Mouse (Mus musculus): ENCODE results near the gene Cdh11.

The Cdh11 gene

DNA sequence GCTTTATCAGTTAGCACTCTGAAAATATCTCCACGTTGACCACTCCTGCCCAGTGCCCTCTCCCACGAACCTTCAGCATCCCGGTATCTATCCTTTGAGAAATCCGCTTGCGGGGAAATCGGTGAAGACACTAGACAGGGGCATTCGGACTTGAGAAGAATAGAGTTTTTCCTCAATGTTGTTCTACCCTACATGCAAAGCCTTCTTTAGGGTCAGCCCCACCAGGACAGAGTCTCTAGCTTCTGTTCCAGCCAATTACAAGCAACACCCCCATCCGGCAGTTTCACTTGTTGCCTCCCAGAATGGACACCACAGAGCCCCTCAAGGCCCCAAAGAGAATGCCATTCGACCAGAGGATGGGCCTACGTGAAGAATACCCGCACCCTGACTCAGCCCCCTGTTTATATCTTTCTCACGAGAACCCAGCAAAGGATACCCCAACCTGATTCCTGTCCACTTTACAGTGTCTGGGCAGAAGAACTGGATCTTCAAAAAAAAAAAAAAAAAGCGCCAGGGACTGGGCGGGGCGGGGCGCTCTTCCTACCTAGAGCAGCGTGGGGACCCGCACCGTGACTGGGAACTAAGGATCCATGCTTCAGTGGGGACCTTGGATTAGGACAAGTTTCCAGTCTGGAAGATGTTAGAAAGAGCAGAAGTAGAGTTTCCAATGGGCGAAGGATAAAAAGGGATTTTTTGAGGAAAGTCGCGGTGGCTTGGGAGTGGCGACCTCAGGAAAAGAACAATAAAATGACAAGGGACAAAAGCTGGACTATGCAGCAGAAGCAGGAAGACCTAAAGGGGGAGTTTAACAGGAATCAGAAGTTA lies at the start of gene Cdh11:
TSS of gene Cdh11 (minus strand) at position 51 of the 825 bp plus-strand sequence.
- peak; percentile 15 for DNase-seq

DNA sequence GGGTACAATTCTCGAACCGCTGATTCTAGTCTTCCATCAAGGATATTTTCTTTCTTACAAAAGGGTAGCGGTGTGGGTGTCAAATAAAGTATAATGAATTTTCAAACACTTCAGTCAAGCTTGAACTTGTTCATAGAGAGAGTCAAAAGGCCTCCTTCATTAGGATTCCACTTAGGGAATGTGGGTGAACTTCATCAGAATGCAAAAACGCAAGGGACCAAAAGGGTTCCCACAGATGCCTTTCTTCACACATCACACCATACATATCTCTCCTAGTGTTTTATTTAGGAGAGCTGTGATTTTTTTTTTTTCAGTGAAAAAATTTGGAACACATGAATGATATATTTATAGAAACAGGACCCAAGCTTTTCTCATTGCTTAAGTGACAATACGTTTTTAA lies 28.5 kb upstream of the Cdh11 start:
- no peak for DNase-seq

DNA sequence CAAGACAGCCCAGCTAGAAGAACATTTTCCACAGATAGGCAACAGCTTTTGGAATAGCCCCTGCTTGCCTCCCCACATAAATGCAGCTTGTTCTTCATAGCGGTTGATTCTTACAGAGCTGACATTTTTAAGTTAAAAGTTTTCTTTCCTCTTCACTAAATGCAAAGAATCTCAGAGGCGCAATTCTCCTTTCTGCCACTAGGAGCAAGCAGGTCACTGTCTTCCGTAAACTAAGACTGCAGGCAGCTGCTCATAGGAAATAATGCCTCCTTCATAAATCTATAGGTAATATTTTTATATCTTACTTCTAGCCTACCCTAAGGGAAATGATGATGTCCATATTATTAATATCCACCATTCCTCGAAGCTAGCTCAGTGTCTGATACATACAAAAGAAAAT lies 4.9 kb upstream of the Cdh11 start:
- DNase-seq, result peak; percentile 52

DNA sequence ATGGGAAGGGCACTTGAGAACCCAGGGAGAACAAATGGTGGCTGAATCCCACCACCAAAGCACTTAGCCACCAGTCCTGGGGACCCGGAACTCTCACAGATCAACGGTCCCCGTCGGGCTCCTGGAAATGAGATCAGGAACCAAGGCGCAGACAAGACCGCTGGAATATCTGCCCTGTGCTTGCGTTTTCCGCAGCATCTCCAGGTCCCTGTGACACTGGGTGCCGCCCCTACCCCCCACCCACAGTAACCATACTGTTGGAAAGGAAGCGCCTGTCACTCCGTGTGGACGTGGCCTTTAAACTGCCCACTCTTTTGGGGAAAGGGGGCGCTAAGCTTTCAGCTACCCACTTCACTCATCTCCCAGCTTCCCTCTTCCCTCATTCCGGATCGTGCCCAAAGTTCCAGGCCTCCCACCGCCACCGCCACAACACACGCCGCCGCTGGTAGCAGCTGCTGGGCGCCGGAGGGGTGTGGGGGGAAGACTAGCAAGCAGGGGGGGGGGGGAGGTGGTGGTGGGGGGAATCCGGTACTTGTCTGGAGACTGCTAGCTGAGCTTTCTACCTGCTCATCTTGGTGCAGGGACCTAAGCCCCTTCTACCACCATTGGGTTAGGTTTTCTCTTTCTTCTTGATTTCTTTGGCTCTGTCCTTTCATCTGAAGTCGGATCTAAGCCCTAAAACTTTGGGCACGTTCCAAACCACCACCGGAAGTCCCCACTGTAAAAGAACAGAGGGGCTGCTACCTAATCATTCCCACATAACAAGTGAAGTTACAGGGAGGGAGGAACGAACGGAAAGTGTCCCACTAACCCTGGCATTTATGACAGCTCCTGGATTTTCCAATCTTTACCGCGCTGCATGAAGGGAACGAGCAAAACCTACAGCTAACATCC lies 1.3 kb upstream of the Cdh11 start:
- DNase-seq, result peak; percentile 54

DNA sequence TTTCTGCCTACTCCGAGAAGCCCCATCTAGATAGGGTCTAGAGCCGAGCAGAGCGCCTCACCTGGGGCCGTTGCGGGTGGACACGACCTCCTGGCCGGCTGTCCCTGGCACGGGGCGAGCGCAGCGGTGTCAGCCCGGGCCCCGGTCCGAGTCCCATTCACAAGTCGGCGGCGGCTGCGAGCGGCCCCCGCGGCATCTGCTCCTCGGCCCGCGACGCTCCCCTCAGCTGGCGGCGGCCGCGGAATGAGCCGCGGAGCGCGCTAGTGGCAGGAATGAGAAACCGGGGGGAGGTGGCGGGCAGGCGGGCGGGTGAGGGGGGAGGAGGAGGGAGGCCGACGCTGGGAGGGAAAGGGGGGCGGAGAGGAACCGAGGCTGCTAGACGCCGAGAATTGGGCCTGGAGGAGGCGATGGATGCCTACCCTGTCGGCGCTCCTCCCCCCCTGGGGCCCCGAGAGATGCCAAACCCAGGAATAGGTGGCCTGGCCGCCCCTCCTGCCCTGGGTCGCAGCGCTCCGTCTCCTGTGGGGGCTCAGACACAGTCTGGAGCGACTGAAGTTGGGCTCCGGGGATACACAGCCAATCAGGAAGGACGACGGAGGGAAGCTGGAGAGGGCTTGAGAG lies 497 bp downstream of the Cdh11 start:
- peak; percentile 85 for DNase-seq

DNA sequence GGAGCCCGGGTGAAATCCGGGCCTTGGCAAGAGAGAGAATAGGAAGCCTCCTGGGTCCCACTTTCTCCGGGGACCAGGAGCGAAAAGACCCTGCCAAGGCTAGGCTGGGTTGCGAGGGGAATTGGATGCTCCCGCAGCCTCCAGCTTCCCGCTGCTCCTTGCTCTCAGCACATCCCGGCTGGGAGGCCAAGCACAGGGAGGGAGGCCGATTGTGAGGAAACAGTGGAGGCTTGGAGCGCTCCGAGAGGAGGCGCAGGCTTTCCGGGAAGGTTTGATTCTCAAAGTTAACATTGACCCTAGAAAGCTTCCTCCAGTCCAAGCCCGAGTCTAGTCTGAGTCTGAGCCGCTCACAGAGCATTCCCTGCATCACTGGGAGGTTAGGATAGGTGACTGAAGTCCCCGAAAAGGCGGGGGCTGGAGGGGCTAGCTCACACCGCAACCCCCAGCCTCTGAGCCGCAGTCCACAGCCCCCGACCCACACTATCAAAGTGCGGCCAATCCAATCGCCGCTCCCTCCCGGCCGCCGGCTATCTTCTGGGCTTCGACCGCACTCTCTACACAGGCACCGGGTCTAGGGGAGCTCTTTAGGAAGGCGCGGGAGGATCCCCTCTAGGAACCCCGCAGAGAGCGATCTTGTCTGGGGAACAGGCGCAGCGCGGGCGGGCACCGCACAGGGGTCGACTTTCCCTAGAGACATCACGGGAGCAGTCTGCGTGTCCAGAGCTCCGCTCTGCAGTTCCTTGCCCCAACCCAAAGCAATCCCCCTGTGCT lies 1.4 kb downstream of the Cdh11 start:
- peak; percentile 42 for DNase-seq

DNA sequence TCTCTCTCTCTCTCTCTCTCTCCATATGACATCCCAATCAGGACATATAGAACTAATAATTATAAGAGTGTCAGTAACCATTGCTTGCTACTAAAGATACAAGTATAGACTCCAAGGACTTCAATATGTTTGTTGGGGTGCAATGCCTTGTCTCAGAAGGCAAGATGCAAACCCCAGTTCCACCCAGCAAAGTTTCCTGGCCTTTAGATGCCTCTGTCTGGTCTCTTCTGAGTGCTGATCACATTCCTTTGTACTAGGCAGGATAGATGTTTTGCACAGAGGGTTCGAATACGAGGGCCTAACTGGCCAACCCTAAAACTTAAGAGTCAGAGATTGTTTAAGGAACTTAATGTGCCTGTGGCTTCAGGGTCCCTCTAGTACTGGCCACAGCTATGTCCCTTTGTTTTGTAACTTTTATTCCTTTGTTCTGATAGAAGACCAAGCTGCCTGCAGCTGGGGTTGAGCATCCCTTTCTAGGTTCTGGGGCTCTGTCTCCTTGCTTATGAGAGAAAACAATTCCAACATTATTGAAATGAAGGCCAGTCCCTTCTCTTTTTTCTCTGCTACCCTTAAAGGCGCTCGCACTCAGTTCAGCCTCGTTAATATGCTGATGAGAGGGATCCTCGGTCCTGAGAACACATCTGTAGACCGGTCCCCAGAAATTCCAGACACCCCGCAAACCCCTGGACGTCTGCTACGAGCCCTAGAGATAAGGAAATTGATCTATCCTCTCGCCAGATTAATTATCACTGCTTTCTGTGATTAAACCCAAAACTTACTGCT lies 2.5 kb downstream of the Cdh11 start:
- no peak for DNase-seq

DNA sequence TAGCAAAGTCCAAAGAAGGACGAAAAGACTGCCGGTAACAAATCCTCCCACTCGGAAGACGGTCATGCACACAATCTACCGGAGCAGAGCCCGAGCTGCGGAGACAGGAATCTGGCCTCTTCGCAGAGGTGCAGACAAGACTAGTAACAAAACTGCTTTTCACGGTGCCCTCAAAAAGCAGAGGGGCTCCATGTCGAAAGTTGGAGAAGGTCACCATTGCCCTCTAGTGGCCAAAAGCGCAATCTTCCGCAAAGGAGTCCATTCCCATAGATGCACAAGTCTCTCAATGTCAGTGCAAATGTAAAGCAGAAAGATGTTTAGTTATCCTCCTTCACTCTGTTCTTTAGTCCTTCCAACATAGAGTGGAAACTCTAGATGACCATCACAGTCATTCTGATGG lies 4.5 kb downstream of the Cdh11 start:
- DNase-seq, result peak; percentile 85

DNA sequence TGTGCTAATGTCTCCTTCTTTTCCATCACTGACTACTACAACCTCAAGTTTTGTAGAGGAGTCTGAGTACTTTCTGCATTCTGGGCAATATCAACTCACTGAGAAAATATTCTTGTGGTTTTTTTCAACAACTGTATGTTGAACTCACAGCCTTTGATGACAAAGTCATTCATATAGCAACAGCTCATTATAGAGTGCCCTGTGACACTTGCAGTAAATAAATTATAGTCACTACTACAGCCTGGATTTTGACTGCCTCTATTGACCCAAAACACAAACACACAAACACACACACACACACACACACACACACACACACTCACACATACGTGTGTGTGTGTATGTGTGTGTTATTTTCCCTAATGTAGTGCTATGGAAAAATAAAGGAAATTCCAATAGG lies 10.8 kb downstream of the Cdh11 start:
- DNase-seq, result no peak

DNA sequence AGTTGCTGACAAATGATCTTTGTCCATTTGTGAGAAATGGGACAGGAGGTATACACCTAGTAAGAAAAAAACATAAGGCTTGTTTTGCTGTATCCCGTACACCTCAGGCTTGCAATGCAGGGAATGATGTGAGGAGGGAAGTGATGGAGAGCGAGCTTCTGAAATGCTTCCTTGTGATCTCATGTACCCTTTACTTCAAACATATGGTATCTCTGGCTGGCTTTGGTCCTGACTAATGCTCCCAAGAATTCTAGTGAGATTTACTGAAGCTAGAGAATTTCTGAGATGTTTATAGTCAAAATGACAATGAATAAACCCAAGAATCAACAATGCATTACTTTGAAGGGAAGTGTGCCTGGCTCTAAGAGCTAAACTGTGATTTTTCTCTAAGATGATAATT lies 14.0 kb downstream of the Cdh11 start:
- no peak for DNase-seq

DNA sequence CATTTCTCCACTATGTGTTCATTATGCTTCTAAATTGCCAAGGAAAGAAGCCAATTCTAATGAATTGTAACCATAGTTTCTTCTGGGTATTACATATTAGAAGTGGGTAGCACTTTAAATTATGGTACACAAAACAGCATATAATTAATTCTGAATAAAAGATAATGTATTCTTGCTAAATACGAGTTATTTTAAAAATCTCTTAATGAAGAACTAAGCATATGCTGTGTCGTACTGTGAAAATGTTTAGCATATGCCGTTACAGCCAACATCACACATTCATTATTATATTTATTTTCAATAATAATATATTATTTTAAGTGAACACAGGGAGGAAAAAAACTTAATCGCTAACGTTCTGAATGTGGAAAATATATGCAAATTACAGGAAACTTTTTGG lies 31.6 kb downstream of the Cdh11 start:
- DNase-seq, result no peak

DNA sequence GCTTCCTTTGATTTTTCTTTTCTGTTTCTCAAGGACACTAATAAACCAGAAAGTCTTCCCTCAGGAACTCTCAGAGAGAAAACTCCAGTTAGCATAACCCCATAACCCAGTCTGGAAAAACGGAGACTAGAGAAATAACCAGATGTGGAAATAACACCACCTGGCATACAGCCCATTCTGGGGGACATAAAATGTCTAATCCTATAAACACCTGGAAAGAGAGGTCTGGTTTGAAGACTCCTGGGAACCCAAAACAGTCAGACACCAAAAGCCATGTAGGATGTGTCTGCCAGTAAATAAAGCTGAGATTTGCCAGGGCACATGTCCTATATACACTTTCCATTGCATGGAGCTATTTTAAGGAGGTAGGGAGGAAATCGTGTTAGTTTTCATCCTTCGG lies 42.5 kb downstream of the Cdh11 start:
- no peak for DNase-seq

DNA sequence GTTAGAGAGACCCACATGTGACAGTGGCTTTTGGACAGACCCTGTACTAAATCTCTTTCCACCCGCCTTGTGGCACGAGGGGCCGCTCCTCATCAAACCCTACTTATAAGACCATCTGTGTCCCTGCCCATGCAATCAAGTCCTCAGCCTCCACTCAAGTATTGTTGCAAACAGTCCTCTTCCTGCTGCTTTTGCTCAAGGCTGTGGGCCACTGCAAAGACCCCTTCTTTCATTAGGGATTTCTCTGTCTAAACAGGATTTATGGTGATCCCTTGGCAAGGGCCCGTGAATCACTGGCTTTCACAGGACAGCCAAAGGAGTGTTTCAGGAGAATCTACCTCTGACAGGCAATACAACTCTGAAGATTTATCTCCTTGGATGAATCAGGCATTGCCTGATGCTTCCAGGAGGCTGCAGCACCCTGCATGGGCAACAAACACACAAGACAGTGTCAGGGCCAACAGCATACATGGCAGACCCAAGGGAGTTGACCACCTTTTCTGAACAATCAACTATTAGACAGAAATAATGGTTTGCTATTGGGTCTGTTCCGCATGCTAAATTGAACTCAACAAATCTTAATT lies 43.3 kb downstream of the Cdh11 start:
- DNase-seq, result no peak

DNA sequence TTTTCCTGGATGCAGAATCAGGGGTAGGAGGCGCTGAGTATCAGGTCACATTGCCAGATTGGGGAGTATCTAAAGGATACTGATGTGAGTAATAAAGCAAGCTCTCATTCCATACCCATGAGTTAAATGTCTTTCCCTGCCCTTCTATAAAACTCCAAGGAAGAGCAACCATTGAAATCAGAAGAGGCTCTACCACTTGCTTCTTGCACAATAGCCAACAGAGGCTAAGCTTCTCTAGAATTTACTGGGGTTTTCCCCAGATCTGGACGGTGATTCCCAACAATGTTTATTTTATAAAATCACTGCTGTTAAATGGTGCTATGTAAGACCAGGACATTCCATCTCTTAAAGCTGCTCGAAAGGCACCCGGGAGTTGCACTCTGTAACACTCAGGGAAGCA lies 44.5 kb downstream of the Cdh11 start:
- DNase-seq, result no peak

DNA sequence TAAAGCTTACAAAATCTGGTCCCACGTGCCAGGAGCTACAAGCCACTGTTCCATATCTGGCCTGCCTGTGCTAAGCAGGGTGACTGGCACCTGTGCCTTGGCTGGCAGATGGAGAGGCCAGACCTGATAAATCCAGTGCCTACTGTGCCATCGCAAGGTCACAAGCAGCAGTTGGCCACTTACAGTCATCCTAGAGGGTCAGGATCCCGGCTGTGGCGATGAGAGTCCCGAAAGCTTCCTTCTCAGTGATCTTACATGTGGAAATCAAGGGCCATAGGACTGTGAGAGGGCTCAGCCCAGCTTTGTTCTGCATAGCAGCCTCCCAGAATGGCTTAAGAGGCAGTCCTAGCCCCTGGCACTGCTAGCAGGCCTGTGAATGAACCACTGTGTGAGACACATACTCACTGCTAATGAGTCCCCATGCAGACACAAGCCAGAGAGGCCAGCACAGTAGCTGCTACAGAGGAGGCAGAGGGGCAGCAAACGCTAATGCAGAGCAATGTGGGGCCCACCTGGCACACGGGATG lies 46.4 kb downstream of the Cdh11 start:
- no peak for DNase-seq

DNA sequence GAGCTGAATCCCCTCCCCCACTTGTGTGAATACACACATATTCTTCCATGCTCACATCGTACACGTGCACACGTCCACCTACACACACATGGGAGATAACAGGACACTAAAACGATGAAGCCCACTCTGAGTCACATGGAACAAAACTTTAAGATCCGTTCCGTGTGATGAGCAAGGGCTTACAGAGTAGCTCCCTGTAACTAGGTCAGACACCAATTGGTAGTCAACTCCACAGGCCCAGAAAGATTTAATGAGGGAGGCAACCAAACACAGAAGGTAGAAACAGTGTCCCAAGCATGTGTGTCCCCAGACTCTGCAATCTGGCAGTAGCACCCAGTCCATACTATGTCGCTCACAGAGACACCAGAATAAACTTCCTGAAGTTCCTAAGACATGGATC lies 47.0 kb downstream of the Cdh11 start:
- no peak for DNase-seq

DNA sequence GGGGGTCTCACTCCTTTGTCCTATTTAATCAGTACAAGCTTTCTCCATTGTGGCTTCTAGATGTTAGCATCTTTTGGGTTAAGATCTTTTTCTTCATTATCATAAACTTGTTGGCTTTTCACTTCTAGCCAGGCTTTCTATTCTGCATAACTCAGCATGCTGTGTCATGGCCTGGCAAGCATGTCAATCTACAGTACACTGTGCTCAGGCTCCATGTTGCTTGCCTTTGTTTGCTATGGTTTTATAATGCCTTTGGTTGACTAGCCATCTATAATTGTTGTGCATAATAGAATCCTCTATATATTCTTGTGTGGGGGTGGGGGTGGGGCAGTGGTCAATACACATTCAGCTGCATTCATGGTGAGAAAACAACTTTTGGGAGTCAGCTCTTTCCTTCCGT lies 51.0 kb downstream of the Cdh11 start:
- DNase-seq, result no peak

DNA sequence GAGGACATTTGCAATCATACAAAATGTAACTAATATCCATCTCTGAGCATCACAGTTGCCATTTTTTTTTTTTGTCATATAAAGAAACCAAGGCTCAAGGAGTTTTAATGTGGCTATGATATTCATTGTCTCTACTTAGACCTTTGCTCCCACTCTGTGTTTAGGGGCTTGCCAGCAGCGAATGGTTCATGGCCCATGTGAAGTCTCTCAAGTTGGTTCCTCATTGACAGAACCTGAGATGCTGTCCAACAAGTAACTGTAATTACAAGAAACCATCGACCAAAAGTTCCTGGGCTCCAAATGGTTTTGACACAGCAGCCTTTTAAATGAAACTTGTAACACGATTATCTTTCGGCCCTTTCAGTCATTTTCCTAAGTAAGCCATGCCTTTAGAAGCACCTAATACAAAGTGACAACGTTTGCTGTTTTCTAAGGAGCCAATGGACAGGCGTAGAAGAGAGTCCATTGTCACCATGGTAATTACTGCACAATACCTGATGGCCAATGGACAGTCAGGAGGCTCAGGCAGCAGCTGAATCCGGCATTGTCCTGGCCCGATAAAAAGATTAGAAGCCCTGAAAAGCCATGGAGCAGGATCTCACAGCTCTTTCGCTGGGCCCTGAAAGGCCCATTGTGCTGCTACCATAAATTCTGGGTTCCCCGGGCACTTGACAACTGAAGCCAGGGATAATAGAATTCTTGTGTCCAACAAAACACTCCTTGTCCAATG lies 59.1 kb downstream of the Cdh11 start:
- no peak for DNase-seq

DNA sequence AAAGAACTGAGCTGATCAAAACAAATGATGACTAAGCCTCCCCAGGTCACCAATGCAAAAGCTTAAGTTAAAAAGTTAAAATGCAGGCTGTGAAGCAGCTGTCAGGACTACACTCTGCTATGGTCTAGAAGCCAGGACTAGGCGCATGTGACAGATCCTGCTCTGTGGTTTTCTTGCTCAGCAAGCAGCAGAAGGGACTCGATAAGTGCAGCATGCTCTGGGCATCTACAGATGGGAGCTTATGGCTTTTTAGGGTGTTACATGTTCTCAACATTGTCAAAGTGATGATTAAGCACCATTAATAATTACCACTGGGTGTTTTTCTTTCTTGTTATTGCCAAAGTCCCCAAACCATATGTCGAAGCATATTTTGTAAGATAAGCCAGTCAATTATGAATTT lies 59.9 kb downstream of the Cdh11 start:
- no peak for DNase-seq

DNA sequence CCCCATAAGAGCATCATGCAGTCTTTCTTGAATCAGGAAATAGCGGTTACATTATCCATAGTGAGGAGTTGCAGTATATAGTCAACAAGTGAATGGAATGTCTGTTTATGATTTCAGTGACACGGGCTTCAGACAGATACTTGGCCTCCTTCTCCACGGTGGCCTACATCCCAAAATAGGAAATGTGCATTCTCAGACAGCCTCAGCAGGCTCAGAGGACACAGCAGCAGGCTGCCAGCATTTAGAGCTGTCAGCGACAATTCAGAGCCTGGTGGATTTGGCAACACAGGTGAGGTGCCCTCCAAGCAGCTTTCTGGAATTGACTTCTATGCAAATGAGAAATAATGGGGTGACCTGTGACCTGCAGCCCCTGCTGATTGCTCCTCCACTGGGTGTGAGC lies 69.5 kb downstream of the Cdh11 start:
- DNase-seq, result no peak

DNA sequence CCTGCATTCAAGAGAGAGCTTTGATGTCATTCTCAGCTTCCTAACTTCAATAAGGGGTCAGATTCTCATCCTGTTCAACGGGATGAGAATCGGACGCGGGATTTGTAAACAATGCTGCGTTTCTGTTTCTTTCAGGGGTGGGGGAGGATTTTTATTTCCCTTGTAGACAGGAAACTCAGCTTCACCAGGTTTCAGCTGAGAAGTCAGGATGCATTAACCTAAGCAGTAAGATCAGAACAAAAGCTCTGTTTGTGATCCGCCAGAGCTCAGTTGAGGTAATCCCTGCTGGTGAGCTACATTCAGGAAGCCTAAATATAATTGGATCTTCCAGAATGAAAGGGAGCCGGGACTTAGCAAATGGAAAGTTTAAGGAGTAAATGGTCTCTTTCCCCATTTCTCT lies 78.1 kb downstream of the Cdh11 start:
- no peak for DNase-seq

Data from kidney, postnatal 10 days (tissue).